Mouse (Mus musculus) brain, embryonic 14.5 days (tissue): ENCODE data around the gene Smim24. TPM values are rescaled to one million over a fixed set of nuclear protein-coding genes. Genes with fewer than 3 reads are reported as not detected.
A peak's percentile ranks its signal among the peaks of the same experiment; 100 is the strongest.

Experiments used
- DNase-seq: peaks from one replicate; pipeline ENCODE4 v3.0.0-alpha.2; 2011; ENCODE audit warnings: low read depth
- CTCF ChIP-seq: fragments of 200-500 bp; IDR thresholded peaks from 2 replicates; pipeline ENCODE4 v1.5.1; 2012; ENCODE audit warnings: inconsistent platforms, mild to moderate bottlenecking, moderate library complexity, borderline replicate concordance; ENCODE audit not compliant: insufficient read depth, insufficient read length; ENCODE audit errors: extremely low read depth
- POLR2A ChIP-seq: fragments of 200-500 bp; IDR thresholded peaks from 2 replicates; pipeline ENCODE4 v1.6.1; 2012; ENCODE audit warnings: mild to moderate bottlenecking, inconsistent platforms, borderline replicate concordance; ENCODE audit not compliant: poor library complexity, insufficient read depth, insufficient read length, severe bottlenecking; ENCODE audit errors: extremely low read depth
- polyA plus RNA-seq: library from polyadenylated mRNA; depleted of rRNA; stranded (reverse); fragments of >200 nt; gene quantifications from 2 replicates; pipeline ENCODE4 v1.2.3, GENCODE M21; 2012

The Smim24 gene
- polyA plus RNA-seq, 1 experiment: 3.0 TPM

GRCm38 (mm10) chr10:81407539-81408423 lies 14.9 kb downstream of the Smim24 start:
- no peak for TF ChIP-seq POLR2A
- TF ChIP-seq CTCF: no peak
- DNase-seq: peak; percentile 85

- TF ChIP-seq POLR2A: no peak
- no peak for TF ChIP-seq CTCF
- no peak for DNase-seq
Measured at GRCm38 (mm10) chr10:81408424-81408729, 15.5 kb downstream of the Smim24 start.

- DNase-seq: peak; percentile 68
- TF ChIP-seq CTCF: peak; percentile 69
- no peak for TF ChIP-seq POLR2A
Measured at GRCm38 (mm10) chr10:81408871-81409291, 16.0 kb downstream of the Smim24 start.

- no peak for TF ChIP-seq CTCF
- no peak for TF ChIP-seq POLR2A
- no peak for DNase-seq
Measured at GRCm38 (mm10) chr10:81409330-81409729, 16.5 kb downstream of the Smim24 start.

GRCm38 (mm10) chr10:81410350-81410749 lies 17.5 kb downstream of the Smim24 start:
- TF ChIP-seq CTCF: no peak
- no peak for TF ChIP-seq POLR2A
- no peak for DNase-seq

- DNase-seq: no peak
- TF ChIP-seq CTCF (no peak), POLR2A (no peak)
Measured at GRCm38 (mm10) chr10:81410981-81411380, 18.1 kb downstream of the Smim24 start.

GRCm38 (mm10) chr10:81411471-81412400 lies 18.9 kb downstream of the Smim24 start:
- peak; percentile 81 for DNase-seq
- TF ChIP-seq POLR2A (no peak), CTCF (no peak)

- no peak for DNase-seq
- TF ChIP-seq POLR2A (no peak), CTCF (no peak)
Measured at GRCm38 (mm10) chr10:81412586-81413309, 19.9 kb downstream of the Smim24 start.

GRCm38 (mm10) chr10:81413310-81414261 lies 20.7 kb downstream of the Smim24 start:
- DNase-seq: peak; percentile 80
- no peak for TF ChIP-seq CTCF
- no peak for TF ChIP-seq POLR2A

GRCm38 (mm10) chr10:81414682-81415081 lies 21.8 kb downstream of the Smim24 start:
- DNase-seq: peak; percentile 79
- TF ChIP-seq POLR2A (no peak), CTCF (no peak)

GRCm38 (mm10) chr10:81415146-81415545 lies 22.3 kb downstream of the Smim24 start:
- TF ChIP-seq POLR2A (no peak), CTCF (no peak)
- no peak for DNase-seq
